Mouse (Mus musculus) cerebellum, postnatal 25 days (tissue): Measurements from ENCODE around the gene Elmsan1.

ENCODE experiments used
- DNase-seq, 2 experiments: peaks; one replicate each; pipeline ENCODE4 v3.0.0; 2021; ENCODE audit warnings: mixed read lengths in 2 of 2

The Elmsan1 gene

DNA sequence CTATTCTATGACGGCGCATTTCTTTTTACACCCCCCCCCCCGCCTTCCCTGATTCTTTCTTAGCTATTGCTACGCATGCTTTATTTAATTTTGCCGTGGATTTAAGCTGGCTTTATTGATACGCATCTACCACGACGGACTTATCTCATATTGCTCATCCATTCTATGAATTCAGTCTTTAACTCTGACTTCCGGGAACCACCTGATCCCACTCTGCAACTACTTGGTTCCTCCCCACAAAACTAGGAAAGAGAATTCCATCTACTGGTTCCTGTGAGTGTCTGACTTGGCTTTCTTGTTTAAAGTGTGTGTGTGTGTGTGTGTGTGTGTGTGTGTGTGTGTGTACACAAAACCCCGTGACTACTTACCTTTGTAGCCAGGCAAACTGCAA lies 70.1 kb downstream of the Elmsan1 start:
- no peak for DNase-seq

DNA sequence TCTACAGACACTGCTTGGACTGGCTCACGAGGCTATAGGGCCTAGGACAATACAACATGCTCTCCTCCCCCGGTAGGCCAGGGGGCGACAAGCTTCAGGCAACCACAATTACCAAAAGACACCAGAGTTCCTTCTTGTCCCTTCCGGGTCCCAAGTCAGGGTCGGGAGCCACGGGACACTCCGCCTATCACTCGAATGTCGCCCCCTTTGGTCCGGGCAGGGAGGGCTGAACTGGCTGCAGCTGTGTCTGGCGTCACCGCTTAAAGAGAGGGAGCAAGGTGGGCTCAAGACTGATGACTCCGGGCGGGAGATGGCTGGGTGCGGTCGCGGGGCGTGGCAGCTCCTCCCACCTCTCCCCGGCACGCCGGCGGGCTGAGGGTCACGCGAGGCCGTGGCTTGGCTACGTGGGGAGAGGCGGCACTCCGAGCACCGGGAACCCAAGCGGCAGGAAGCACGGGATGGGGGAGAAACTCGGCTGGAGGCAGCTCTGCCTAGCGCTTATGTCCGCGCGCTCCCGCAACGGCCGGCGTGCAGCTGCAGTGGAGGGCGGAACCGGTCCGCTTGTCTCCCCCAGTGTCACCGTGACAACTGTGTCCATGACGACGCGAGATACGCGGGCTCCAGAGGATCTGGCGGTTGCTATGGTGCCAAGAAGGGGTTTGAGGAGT lies 70.6 kb downstream of the Elmsan1 start, which contains the start of gene Pnma1:
Gene Pnma1, minus strand, starts transcription at position 536 of the 668 bp plus-strand sequence.
- peak; percentile 60 to 70 for DNase-seq

- DNase-seq: no peak
Measured at GRCm38 (mm10) chr12:84142281-84143050, 76.2 kb downstream of the Elmsan1 start.

- no peak for DNase-seq
Measured at GRCm38 (mm10) chr12:84141271-84141670, 77.4 kb downstream of the Elmsan1 start.

DNA sequence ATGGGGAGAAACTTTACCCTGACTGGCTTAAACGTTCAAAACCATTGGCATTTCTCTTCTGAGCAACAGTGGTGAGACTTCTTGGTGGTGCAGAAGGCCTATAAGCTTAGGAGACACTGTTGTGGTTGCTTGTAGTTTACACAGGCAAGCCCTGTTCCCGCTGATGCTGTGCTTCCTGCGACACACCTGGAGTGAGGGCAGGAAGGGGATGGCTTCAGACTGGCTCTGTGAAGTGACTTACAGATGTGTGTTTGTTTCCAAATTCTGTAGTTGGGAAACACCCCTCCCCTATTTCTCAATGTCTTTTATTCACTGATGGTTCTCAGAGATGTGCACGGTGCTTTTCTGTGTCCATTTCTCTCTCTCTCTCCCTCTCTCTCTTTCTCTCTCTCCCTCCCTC lies 78.5 kb downstream of the Elmsan1 start:
- DNase-seq: no peak

GRCm38 (mm10) chr12:84137131-84137530 lies 81.5 kb downstream of the Elmsan1 start:
- no peak for DNase-seq

DNA sequence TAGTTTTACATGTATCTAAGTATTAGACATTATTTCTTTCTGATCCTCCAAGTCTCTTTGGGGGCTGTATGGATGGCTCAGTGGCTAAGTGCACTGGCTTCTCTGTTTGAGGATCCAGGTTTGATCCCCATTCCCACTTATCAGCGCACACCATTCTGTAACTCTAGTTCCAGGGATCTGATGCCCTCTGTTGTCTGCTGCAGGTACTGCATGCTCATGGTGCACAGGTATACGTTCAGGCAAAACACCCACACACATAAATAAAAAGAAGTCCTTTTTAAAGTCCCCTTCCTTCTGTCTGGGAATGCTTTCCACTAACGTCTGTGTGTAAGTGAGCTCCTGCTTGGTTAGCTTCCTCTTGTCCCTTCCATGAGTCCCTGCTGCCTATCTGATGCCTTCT lies 86.4 kb downstream of the Elmsan1 start:
- peak; percentile 22 to 51 for DNase-seq

DNA sequence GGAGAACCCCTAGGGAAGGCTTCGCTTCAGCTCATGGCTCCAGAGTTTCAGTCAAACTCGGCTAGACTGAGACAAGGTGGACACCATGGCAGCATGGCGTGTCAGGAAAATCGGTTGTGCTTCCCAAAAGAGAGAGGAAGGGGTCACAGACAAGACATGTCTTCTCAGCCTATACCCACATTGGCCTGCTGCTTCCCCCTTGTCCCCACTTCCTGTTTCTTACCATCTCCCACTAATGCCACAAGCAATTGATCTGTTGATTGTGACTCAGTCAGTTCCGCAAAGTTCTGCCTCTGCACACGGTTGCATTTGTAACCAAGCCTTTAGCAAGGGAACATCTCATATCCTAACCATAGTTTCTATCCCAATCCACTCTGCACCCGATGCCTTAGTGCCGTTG lies 88.8 kb downstream of the Elmsan1 start:
- DNase-seq: no peak

- no peak for DNase-seq
Measured at GRCm38 (mm10) chr12:84128576-84128975, 90.1 kb downstream of the Elmsan1 start.

- no peak for DNase-seq
Measured at GRCm38 (mm10) chr12:84126899-84127298, 91.8 kb downstream of the Elmsan1 start.

DNA sequence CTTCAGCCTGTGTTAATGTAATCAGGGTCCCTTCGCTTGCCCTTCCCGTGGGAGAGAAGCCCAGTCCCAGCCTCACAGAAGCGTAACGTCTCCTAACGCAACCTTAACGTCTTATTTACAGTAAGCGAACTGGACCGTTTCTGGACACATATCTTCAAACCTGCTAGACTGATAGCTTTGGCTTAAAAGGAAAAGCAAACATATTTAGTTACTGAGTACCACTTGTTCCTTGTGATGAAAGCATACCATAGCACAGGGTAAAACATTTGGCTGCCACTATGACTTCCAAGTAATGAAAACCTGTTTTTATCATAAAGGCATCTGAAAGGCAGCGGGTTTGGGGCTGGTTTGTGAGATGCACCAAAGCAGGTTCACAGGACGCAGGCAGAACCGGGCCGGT lies 92.8 kb downstream of the Elmsan1 start:
- no peak for DNase-seq

DNA sequence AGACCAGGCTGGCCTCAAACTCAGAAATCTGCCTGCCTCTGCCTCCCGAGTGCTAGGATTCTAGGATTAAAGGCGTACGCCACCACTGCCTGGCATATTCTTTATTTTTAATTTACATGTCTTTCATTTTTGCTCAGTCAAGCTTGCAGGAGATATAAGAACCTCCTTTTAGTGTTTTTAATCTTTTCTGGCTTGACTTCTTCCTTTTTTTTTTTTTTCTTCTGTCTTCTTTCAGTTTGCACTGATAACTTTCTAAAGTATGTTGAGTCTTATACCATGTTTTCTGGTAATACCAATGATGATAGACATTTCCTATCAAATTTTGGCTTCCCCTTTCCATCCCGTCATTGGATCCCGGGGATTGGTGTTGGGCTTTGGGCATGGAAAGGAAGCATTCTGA lies 99.1 kb downstream of the Elmsan1 start:
- no peak for DNase-seq

GRCm38 (mm10) chr12:84114153-84114994 lies 104.3 kb downstream of the Elmsan1 start, which contains the start of gene Dnal1:
Gene Dnal1 (plus strand): TSS chr12:84114366.
- peak; percentile 86 to 94 for DNase-seq

DNA sequence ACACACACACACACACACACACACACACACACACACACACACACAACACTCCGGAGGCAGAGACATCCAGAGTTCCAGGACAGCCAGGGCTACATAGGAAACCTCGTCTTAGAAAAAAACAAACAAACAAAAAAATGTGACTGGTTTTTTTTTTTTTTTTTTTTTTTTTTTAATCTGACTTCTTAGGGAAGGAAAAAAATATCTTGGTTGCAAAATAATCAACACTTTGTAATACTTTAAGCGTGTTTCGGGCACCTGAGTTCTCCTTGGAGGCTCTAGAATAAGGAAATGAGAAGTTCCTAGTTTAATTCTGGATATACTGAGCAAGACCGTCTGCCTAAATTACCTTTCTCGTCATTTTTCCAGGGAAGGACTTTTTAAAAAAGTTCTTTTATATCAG lies 105.0 kb downstream of the Elmsan1 start:
- DNase-seq: no peak

GRCm38 (mm10) chr12:84110814-84111213 lies 107.9 kb downstream of the Elmsan1 start:
- DNase-seq: no peak

DNA sequence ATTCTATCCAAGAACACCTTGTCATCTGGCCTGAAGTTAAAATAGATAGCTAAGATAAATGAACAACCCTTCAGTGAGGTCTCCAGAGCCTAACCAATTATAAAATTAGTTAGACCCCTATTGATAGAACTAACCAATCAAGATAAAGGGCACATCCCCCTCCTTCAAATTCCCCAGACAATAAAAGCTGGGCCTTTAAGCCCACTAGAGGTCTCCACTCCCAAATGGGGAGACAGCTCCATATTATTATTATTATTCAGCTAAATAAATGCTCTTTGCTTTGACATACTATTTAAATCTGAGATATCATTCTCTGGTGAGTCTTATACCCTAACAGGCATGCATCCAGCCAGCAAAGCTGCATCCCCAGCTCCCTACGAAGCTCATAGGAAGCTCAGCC lies 108.8 kb downstream of the Elmsan1 start:
- no peak for DNase-seq

DNA sequence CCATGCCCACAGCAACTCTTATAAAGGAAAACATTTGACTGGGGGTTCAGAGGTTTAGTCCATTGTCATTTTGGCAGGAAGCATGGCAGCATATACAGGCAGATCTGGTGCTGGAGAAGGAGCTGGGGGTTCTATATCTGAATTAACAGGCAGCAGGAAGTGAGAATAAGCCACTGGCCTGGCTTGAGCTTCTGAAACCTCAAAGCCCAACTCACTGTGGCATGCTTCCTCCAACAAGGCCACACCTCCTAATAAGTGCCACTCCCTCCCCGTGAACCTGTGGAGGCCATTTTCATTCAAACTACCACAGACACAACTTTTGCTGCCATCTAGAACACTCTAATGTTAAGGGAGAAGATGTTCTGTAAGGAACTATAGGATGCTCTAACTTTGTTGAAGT lies 111.0 kb downstream of the Elmsan1 start:
- no peak for DNase-seq

DNA sequence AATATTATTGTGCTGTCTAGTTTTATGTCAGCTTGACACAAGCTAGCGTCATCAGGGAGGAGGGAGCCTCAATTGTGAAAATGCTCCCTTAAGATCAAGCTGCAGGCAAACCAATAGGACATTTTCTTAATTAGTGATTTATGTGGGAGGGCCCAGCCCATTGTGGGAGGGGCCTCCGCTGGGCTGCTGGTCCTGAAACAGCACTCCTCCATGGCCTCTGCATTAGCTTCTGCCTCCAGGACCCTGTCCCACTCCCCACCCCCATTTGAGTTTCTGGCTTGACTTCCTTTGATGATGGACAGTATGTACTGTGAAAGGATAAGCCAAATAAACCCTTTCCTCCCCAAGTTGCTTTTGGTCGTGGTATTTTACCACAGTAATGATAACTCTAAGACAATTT lies 111.7 kb downstream of the Elmsan1 start:
- DNase-seq: no peak

GRCm38 (mm10) chr12:84101493-84101845 lies 117.2 kb downstream of the Elmsan1 start:
- DNase-seq: no peak

- peak; percentile 67 to 69 for DNase-seq
Measured at GRCm38 (mm10) chr12:84100604-84101492, 117.8 kb downstream of the Elmsan1 start, which contains the start of gene Acot6. Gene Acot6 (plus strand): TSS chr12:84100654.

GRCm38 (mm10) chr12:84100071-84100470 lies 118.6 kb downstream of the Elmsan1 start:
- DNase-seq: no peak

- no peak for DNase-seq
Measured at GRCm38 (mm10) chr12:84099605-84100004, 119.1 kb downstream of the Elmsan1 start.
